Mouse (Mus musculus) midbrain, embryonic 11.5 days (tissue): ENCODE data around the gene Tbx15. TPM values are rescaled to one million over a fixed set of nuclear protein-coding genes. Genes with fewer than 3 reads are reported as not detected.
A peak's percentile ranks its signal among the peaks of the same experiment; 100 is the strongest.

Experiments
- ATAC-seq: fragments of 200-750 bp; cut with Nextera tagmentation; 2 replicates; pipeline ENCODE4 v1.8.0; 2017; ENCODE audit warnings: moderate TSS enrichment, moderate library complexity; ENCODE audit not compliant: low FRiP score
- DNase-seq: peaks from one replicate; pipeline ENCODE4 v3.0.0; 2015; ENCODE audit warnings: low spot score; ENCODE audit errors: missing footprints
- H3K27ac ChIP-seq: fragments of 300-500 bp; sonication (generic); 2 replicates; pipeline ENCODE4 v1.5.1; 2014; ENCODE audit warnings: low read depth, low read length
- H3K27me3 ChIP-seq: fragments of 300-500 bp; sonication (generic); 2 replicates; pipeline ENCODE4 v1.6.1; 2014; ENCODE audit warnings: mild to moderate bottlenecking, low read length, moderate library complexity, mixed read lengths; ENCODE audit not compliant: control insufficient read depth, insufficient read depth
- H3K36me3 ChIP-seq: fragments of 300-500 bp; sonication (generic); 2 replicates; pipeline ENCODE4 v1.6.1; 2014; ENCODE audit warnings: mild to moderate bottlenecking, low read length, moderate library complexity, mixed read lengths; ENCODE audit not compliant: control insufficient read depth, insufficient read depth
- H3K4me1 ChIP-seq: fragments of 300-500 bp; sonication (generic); 2 replicates; pipeline ENCODE4 v1.6.1; 2014; ENCODE audit warnings: low read length; ENCODE audit not compliant: control insufficient read depth, insufficient read depth
- H3K4me2 ChIP-seq: fragments of 300-500 bp; sonication (generic); 2 replicates; pipeline ENCODE4 v1.6.1; 2014; ENCODE audit warnings: mild to moderate bottlenecking, moderate library complexity
- H3K4me3 ChIP-seq: fragments of 300-500 bp; sonication (generic); 2 replicates; pipeline ENCODE4 v1.5.1; 2014; ENCODE audit warnings: low read depth, low read length
- H3K9ac ChIP-seq: fragments of 300-500 bp; sonication (generic); 2 replicates; pipeline ENCODE4 v1.6.1; 2014; ENCODE audit warnings: low read length
- H3K9me3 ChIP-seq: fragments of 300-500 bp; sonication (generic); 2 replicates; pipeline ENCODE4 v1.6.1; 2016; ENCODE audit warnings: low read length; ENCODE audit not compliant: control insufficient read depth
- WGBS: fragments of 180-500 bp; shearing (Covaris S2); extraction: QIAGEN DNeasy Blood & Tissue Kit; methylation state at CpG from one replicate; pipeline ENCODE4 v1.1.7; 2014; 5-methylcytosine and 5-hydroxymethylcytosine counted together
- polyA plus RNA-seq: library from polyadenylated mRNA; unstranded; fragments of >200 nt; fragmentation: Nextera tagmentation; extraction: Ambion mirVana; gene quantifications from 2 replicates; pipeline ENCODE4 v1.2.1, GENCODE M21; 2014

Tbx15 gene
- polyA plus RNA-seq: 1.6 and 1.8 TPM in 2 replicates

GRCm38 (mm10) chr3:99240213-99240720 lies at the start of gene Tbx15:
TSS of gene Tbx15 (plus strand) at chr3:99240381.
- ATAC-seq (no peak; the same call in 1 of the 2 replicates), DNase-seq (no peak)
- no peak within 1 kb of the TSS for H3K27ac ChIP-seq
- H3K9me3 ChIP-seq: no peaks in the 10 kb centered on the region
- peak within 1 kb of the TSS; percentile 7; the same call in 1 of the 2 replicates for H3K4me3 ChIP-seq
- H3K36me3 ChIP-seq: no peaks in the 10 kb centered on the region
- H3K4me1 ChIP-seq: peaks cover 6% of the 10 kb centered on the region
- no peak within 1 kb of the TSS for H3K9ac ChIP-seq
- peak within 1 kb of the TSS; percentile 19; the same call in 1 of the 2 replicates for H3K4me2 ChIP-seq
- WGBS: 0% methylated on average over 20 of the region's 20 CpGs
- peaks cover 97% of the 10 kb centered on the region for H3K27me3 ChIP-seq

- no peak overlapping the region for H3K9ac ChIP-seq
- no peak overlapping the region for H3K27ac ChIP-seq
- no peaks in the 10 kb centered on the region for H3K9me3 ChIP-seq
- H3K4me3 ChIP-seq: no peak overlapping the region
- WGBS: 83% methylated on average over 4 of the region's 4 CpGs
- no peaks in the 10 kb centered on the region for H3K4me1 ChIP-seq
- no peak overlapping the region for H3K4me2 ChIP-seq
- H3K36me3 ChIP-seq: no peaks in the 10 kb centered on the region
- ATAC-seq (no peak), DNase-seq (no peak)
- no peaks in the 10 kb centered on the region for H3K27me3 ChIP-seq
These were observed 46.6 kb upstream of the Tbx15 start for GRCm38 (mm10) chr3:99193576-99193975.

- ATAC-seq: no peak
- DNase-seq: no peak
- H3K27ac ChIP-seq: no peak overlapping the region
- no peaks in the 10 kb centered on the region for H3K4me1 ChIP-seq
- H3K9me3 ChIP-seq: no peaks in the 10 kb centered on the region
- H3K4me2 ChIP-seq: no peak overlapping the region
- H3K36me3 ChIP-seq: no peaks in the 10 kb centered on the region
- H3K4me3 ChIP-seq: no peak overlapping the region
- H3K27me3 ChIP-seq: no peaks in the 10 kb centered on the region
- H3K9ac ChIP-seq: no peak overlapping the region
These were observed 36.9 kb upstream of the Tbx15 start for GRCm38 (mm10) chr3:99203331-99203730.

- no peaks in the 10 kb centered on the region for H3K4me1 ChIP-seq
- no peak for DNase-seq
- H3K9me3 ChIP-seq: no peaks in the 10 kb centered on the region
- H3K27me3 ChIP-seq: no peaks in the 10 kb centered on the region
- no peak overlapping the region for H3K27ac ChIP-seq
- ATAC-seq: no peak
- no peak overlapping the region for H3K4me2 ChIP-seq
- WGBS: 71% methylated on average over 1 of the region's 1 CpGs
- no peak overlapping the region for H3K4me3 ChIP-seq
- no peak overlapping the region for H3K9ac ChIP-seq
- H3K36me3 ChIP-seq: no peaks in the 10 kb centered on the region
These were observed 31.8 kb upstream of the Tbx15 start for GRCm38 (mm10) chr3:99208416-99208815.

- Histone ChIP-seq H3K4me3 (no peak overlapping the region), H3K27me3 (no peaks in the 10 kb centered on the region), H3K9me3 (no peaks in the 10 kb centered on the region), H3K4me1 (no peaks in the 10 kb centered on the region), H3K36me3 (no peaks in the 10 kb centered on the region), H3K4me2 (no peak overlapping the region), H3K9ac (no peak overlapping the region), H3K27ac (no peak overlapping the region)
- DNase-seq: peak; percentile 83
- ATAC-seq: no peak
- 63% methylated on average over 14 of the region's 14 CpGs for WGBS
These were observed 29.0 kb upstream of the Tbx15 start for GRCm38 (mm10) chr3:99211105-99211698.

GRCm38 (mm10) chr3:99227807-99228206 lies 12.4 kb upstream of the Tbx15 start:
- Histone ChIP-seq H3K27me3 (no peaks in the 10 kb centered on the region), H3K4me3 (no peak overlapping the region), H3K9me3 (no peaks in the 10 kb centered on the region), H3K27ac (no peak overlapping the region), H3K4me1 (no peaks in the 10 kb centered on the region), H3K9ac (no peak overlapping the region), H3K4me2 (no peak overlapping the region), H3K36me3 (no peaks in the 10 kb centered on the region)
- 83% methylated on average over 2 of the region's 2 CpGs for WGBS
- DNase-seq (no peak), ATAC-seq (no peak)

GRCm38 (mm10) chr3:99233393-99234318 lies 6.5 kb upstream of the Tbx15 start:
- WGBS: 8% methylated on average over 20 of the region's 20 CpGs
- peaks cover 54% of the 10 kb centered on the region for H3K27me3 ChIP-seq
- ATAC-seq: peak; percentile 46

GRCm38 (mm10) chr3:99234319-99234869 lies 5.8 kb upstream of the Tbx15 start:
- 2% methylated on average over 17 of the region's 17 CpGs for WGBS
- peak overlapping the region; percentile 19; the same call in 1 of the 2 replicates for H3K4me2 ChIP-seq
- peak; percentile 57 for ATAC-seq
- H3K27ac ChIP-seq: no peak overlapping the region
- no peak overlapping the region for H3K9ac ChIP-seq
- peaks cover 61% of the 10 kb centered on the region for H3K27me3 ChIP-seq
- DNase-seq: no peak
- H3K9me3 ChIP-seq: no peaks in the 10 kb centered on the region
- H3K4me3 ChIP-seq: no peak overlapping the region
- H3K36me3 ChIP-seq: no peaks in the 10 kb centered on the region
- no peaks in the 10 kb centered on the region for H3K4me1 ChIP-seq

More at GRCm38 (mm10) chr3:99233393-99234318, 6.5 kb upstream of the Tbx15 start:
- peak overlapping the region; percentile 19; the same call in 1 of the 2 replicates for H3K4me2 ChIP-seq
- no peaks in the 10 kb centered on the region for H3K4me1 ChIP-seq
- H3K36me3 ChIP-seq: no peaks in the 10 kb centered on the region
- H3K27ac ChIP-seq: no peak overlapping the region
- H3K4me3 ChIP-seq: no peak overlapping the region
- peak; percentile 98 for DNase-seq
- H3K9me3 ChIP-seq: no peaks in the 10 kb centered on the region
- H3K9ac ChIP-seq: no peak overlapping the region
